Mouse (Mus musculus) layer of hippocampus, adult 2 months (tissue): ENCODE measurements at regions not wholly inside any gene's neighbourhood (a gene's known extent, or its start where the extent isn't known, plus 50 kb on each side); places are given as distances from the start of the nearest gene placed in this dataset.

Experiments
- DNase-seq, 2 experiments: peaks; one replicate each; pipeline ENCODE4 v3.0.0; 2022; ENCODE audit warnings: low spot score in 2 of 2
- H3K27ac ChIP-seq: fragments of 200-600 bp; 2 replicates; pipeline ENCODE4 v1.8.1; 2022
- H3K4me3 ChIP-seq: fragments of 200-600 bp; 2 replicates; pipeline ENCODE4 v1.8.1; 2022; ENCODE audit warnings: mild to moderate bottlenecking
- CTCF ChIP-seq: fragments of 200-600 bp; conservative IDR thresholded peaks from 2 replicates; pipeline ENCODE4 v1.8.1; 2022; ENCODE audit warnings: antibody characterized with exemption, mild to moderate bottlenecking, moderate library complexity

DNA sequence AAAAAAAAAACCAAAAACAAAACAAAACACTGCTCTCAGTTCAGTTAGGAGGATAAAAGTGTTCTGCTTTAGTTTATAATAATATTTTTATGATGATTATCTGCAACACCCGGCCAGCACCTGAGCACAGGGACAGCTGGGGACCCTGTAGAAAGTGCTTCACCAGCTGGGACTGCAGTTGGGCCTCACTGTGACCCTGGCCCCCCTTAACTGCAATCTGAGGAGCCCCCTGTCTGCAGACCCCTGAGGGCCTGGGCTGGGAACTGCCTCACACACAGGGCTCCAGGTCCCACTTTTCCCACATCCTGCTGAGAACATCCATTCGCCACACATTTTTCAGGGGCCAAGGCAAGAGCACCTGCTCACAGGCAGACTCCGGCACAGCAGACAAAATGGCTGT is 437.6 kb downstream of the Rps24 start:
- no peak for DNase-seq
- Histone ChIP-seq H3K4me3 (no peak overlapping the region), H3K27ac (no peak overlapping the region)
- TF ChIP-seq CTCF, result no peak

DNA sequence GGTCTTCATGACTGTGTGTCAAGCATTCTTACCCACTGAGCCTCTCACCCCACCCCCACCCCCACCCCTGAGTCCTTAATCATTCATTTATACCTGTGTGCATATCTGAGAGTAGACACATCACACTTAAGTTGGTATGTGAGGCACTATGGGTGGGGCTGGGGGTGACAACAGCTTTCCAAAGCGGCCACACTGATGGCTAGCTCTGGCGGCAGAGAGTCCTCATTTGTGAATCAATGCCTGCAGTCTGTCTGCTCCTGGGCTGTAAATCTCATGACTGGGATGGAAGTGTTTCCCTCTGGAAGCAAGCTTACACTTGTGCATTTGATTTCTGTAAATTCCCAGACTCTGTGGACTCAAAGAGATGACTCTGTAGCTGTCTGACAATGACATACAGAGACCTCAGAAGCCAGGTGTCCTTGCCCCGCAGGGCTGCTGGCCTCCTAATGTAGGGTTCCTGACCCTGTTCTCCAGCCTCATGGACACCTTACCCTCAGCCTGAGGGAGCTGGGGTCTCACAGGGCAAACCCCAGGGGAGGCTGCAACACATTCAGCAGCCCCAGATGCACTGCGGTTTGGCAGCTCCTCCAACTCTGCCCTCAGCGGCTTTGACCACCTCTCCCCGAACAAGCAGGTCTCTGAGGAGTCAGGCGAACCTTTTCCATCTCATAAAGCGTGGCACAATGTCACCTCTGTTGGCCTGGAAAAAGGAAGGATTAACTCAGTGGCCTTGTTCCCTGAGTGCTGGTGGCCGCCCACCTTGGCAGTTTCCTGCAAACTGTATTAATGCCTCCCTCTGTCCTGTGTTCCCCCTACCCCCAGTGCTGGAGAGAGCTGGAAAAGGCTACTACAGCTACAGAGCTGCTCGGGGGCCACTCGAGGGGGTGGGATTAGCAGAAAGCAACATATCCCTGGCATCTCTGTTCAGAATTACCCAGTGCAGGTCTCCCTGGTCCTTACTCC is 439.4 kb downstream of the Rps24 start:
- TF ChIP-seq CTCF, result no peak

DNA sequence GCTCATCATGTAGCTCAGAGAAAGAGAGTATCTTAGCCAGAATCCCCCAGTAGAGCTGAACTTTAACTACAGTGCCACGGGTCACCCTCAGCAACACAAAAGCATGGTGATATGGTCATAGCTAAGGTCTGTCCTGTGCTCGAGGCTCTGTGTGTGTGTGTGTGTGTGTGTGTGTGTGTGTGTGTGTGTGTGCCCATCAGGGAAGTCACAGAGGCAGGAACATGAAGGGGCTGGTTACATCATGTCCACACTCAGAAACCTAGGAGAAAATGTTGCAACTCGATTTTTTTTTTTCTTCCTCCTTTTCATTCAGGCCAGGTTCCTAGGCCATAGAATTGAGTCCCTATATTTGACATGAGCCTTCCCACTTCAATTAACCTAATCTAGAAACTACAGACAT is 441.8 kb downstream of the Rps24 start:
- no peak overlapping the region for H3K27ac ChIP-seq
- no peak overlapping the region for H3K4me3 ChIP-seq
- DNase-seq, result no peak
- no peak for TF ChIP-seq CTCF

More for the DNA sequence above, 439.4 kb downstream of the Rps24 start:
- DNase-seq, result peak in 1 of 2 experiments; percentile 13
- 0 out of 2 replicates have a peak overlapping the region, but pooled peaks have one; percentile 46 for H3K27ac ChIP-seq
- no peak overlapping the region for H3K4me3 ChIP-seq

DNA sequence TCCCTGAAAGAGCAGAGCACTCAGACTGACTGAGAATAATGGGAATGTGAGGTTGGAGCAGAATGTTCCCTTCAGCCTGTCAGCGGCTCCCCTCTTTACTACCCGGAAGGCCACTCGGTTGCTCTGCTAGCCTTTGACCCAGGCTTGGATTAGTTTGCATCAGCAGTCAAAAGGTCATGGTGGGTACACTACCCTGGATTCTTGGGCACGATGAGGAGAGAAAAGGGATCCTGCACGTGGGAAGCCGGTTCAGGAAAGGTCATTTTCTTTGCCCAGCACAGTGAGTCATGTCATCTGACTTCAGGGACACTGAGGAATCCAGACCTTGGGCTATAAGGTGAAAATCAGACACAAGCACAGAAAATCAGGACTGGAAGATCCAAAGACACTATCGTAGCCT is 443.3 kb downstream of the Rps24 start:
- Histone ChIP-seq H3K4me3 (no peak overlapping the region), H3K27ac (peak overlapping the region; percentile 32; the same call in 1 of the 2 replicates)
- TF ChIP-seq CTCF, result no peak
- DNase-seq, result peak in 1 of 2 experiments; percentile 23

DNA sequence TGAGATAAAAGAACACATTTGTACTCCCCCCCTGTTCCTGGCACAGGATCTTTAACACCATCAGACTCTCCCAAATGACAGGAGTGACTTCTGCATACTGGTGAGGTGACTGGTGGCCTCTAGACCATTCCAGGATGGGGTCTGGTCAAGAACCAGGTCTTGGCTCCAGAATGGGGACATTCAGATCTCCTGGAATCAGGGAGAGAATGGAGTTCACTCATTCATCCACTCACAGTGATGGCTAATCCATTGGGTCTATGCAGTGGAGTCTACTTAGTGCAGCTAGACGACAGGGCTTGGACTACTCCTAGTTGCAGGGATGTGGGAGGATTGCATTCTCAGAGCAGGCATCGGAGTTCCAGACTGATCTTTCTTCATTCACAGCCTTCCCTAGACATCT is 451.0 kb downstream of the Rps24 start:
- TF ChIP-seq CTCF, result no peak
- DNase-seq, result no peak
- no peak overlapping the region for H3K27ac ChIP-seq
- H3K4me3 ChIP-seq, result no peak overlapping the region

DNA sequence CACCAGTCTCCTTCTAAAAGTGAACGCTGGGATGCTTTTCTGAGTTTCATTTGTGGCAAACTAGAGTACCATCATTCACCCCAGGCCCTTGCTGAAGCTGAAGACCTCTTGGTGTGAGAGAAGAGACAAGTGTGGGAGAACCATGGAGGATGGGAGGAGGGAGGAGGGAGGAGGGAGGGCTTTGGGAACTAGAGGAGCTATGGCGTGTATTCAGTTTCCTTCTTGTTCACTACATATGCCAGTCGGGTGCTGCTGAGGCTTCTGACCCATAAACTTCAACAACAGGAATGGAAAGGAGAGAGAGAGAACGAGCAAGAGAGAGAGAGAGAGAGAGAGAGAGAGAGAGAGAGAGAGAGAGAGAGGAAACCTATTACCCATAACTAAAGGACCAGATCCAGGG is 452.1 kb downstream of the Rps24 start:
- no peak for DNase-seq
- H3K4me3 ChIP-seq, result no peak overlapping the region

DNA sequence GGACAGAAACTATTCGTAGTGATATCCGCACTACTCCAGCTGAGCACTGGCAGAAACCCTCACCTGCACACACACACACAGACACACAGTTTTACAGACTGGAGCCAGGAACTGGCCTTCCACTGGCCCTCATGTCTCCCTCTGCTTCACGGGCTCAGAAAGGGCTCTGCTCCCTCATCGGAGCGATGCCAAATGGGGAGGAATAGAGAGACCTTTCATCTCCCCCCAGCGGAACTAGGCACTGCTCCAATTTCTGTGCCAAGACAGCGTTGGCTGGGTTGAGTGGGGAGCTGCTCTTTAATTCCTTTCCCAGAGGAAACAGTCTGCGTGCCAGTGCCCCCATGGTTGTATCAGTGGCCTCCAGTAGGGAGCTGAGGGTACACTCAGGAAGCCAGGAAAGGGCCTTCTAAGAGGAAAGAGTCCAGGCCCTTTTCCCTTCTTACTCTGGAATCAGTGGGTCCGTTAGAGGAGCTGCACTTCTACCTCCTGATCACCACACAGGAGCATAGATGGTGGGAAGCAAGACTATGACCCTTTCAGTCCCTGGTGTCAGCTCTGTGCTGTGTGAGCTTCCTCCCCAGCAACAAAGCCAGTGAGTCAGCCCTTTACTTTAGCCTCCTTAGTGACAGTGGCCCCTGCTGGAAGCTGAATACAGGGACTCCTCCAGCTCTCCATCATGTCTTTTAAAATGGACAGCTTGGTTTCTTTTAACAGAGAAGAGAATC is 452.7 kb downstream of the Rps24 start:
- DNase-seq, result peak; percentile 79 to 89
- Histone ChIP-seq H3K27ac (peak overlapping the region; percentile 80), H3K4me3 (no peak overlapping the region)
- peak; percentile 50 for TF ChIP-seq CTCF

More for the DNA sequence above, 452.1 kb downstream of the Rps24 start:
- no peak for TF ChIP-seq CTCF
- H3K27ac ChIP-seq, result peak overlapping the region; percentile 80; the same call in 1 of the 2 replicates

DNA sequence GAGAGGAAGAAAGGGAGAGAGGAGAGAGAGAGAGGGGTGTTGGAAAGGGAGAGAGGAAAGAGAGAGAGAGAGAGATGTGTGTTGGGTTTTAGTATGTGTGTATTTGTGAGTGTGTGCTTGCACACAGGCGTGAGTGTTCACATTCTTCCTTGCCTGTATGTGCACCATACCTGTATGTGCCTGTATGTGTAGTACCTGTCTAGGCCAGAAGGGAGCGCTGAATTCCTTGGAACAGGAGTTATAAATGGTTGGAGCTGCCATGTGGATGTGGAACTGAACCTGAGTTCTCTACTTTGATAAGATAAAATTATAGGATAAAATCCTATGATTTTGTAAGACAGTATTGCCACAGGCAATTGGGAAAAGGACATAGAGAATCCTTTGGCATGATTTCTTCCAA is 458.8 kb downstream of the Rps24 start:
- H3K27ac ChIP-seq, result no peak overlapping the region
- H3K4me3 ChIP-seq, result no peak overlapping the region
- TF ChIP-seq CTCF, result peak; percentile 55
- no peak for DNase-seq

DNA sequence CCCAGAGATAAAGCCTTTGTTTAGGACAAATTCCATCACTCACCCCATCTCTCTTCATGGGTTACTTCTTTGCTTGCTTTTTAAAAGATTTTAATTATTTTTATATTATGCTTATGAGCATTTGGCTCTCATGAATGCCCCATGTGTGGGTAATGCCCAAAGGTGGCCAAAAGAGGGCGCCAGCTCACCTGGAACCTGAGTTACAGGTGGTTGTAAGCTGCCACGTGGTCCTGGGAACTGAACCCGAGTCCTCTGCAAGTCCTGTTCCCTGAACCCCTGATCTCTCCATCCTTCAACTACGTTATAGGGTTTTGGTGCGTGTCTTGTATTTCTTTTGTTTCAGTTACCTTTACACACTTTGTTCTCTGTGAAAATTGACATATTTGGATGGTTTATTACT is 460.2 kb downstream of the Rps24 start:
- no peak for DNase-seq
- TF ChIP-seq CTCF, result peak; percentile 42
- Histone ChIP-seq H3K27ac (no peak overlapping the region), H3K4me3 (no peak overlapping the region)

DNA sequence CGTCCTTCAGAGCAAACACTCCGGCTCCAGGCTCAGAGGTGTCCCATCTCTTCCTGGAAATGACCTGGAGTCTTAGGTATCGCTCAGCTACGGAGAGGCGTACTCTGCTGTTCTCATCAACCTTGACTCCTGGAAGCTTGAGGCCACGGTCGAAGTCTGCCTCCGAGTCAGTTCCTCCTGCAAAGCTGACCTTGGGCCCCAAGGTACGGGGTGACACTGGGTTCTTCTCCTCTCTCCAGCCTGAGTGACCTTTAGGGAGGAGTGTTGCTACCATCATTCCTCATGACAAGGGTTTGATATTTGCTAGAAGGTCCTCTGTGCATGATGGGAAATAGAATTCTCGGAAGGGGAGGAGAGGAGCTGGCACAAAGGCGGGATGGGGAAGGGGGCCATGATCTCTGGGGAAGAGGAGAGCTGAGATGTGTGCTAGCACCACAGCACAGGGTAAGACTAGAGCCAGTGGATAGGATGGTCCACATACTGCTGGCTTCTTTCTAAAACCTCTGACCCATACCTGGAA is 469.0 kb downstream of the Rps24 start:
- Histone ChIP-seq H3K27ac (no peak overlapping the region), H3K4me3 (no peak overlapping the region)
- no peak for DNase-seq
- TF ChIP-seq CTCF, result no peak

DNA sequence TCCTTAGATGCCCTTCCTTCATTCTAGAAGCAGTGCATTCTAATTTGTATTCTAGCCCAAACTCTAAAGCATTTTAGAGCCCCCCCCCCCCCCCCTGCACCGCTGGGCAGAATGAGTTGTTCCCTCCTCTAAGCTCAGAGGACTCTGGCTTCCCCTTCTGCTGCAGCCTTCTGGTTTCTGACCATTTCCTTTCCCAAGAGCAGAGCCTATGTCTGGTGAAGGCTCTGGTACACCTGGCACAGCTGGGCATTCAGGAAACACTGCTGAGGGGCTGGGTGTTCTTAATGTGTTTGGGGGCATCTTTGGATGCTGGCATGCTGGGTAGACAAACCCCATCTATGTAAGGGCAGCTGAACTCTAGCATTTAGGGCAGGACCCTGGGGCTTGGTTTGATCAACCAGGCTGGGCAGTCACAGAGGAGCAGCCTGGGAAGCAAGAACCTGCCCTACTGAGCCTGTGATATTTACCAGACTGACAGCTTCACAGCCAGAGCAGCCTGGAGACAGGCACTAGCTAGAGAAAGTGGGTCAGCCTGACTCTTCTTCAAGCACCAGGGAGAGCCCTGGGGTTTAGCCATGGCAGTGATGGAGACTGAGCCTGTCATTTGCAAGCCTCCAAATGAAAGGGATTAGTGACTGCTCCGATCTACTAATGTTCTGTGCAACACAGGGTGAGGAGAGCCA is 469.7 kb downstream of the Rps24 start:
- no peak for TF ChIP-seq CTCF

DNA sequence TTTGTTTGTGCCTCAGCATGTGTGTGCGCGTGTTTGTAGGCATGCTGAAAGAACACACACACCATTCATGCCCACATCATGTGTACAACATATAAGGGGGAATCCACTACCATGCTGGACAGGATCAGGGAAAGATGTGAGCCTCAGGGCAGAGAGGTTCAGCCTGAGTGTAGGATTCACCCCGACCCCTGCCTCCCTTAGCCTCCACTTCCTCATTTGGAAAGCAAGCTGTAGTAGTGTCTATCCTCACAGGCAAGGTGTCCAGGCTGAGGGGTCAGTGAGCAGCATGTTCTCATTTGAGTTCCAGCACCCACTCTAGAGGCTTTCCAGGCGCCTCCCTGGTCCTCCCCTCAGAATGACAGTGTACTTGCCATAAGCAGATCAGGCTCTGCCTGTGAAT is 470.5 kb downstream of the Rps24 start:
- TF ChIP-seq CTCF, result no peak
- Histone ChIP-seq H3K27ac (no peak overlapping the region), H3K4me3 (no peak overlapping the region)
- no peak for DNase-seq

More for the DNA sequence above, 469.7 kb downstream of the Rps24 start:
- no peak overlapping the region for H3K4me3 ChIP-seq
- DNase-seq, result no peak
- H3K27ac ChIP-seq, result peak overlapping the region; percentile 39; the same call in 1 of the 2 replicates

DNA sequence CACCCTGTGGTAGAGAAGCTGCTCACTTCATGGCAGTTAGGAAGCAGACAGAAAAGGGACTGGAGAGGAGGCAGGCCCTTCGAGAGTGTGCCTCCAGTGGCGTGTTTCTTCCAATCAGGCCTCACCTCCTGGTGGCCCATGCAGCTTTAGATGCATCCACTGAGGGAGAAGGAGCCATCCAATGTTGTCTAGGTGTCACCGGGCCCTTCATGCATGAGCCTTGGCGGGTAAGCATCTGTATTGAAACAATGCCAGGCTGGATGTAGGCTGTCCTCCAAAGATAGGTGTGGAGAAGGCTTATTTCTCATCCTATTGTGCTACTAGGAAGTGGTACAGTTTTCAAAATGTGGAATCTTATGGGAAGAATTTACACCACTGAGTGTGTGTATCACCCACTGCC is 471.9 kb downstream of the Rps24 start:
- no peak for DNase-seq
- Histone ChIP-seq H3K4me3 (no peak overlapping the region), H3K27ac (no peak overlapping the region)
- no peak for TF ChIP-seq CTCF
